Mouse (Mus musculus) embryonic facial prominence, embryonic 13.5 days (tissue): ENCODE measurements around the gene Ctsa. TPM values are rescaled to one million over a fixed set of nuclear protein-coding genes. Genes with fewer than 3 reads are reported as not detected.
A peak's percentile ranks its signal among the peaks of the same experiment; 100 is the strongest.
"Not testable (repeated sequence)": the region's sequence is repeated elsewhere in the genome, so short reads cannot be mapped to it uniquely, and the experiment has no call there.

Experiments
- ATAC-seq: fragments of 200-750 bp; cut with Nextera tagmentation; 2 replicates; pipeline ENCODE4 v1.8.0; 2017; ENCODE audit warnings: low read depth; ENCODE audit not compliant: insufficient number of reproducible peaks, insufficient read depth, low FRiP score, low TSS enrichment
- H3K27ac ChIP-seq: fragments of 300-500 bp; sonication (generic); 2 replicates; pipeline ENCODE4 v1.5.1; 2015; ENCODE audit warnings: moderate library complexity, mild to moderate bottlenecking, inconsistent platforms
- H3K27me3 ChIP-seq: fragments of 300-500 bp; sonication (generic); 2 replicates; pipeline ENCODE4 v1.6.1; 2015; ENCODE audit warnings: mild to moderate bottlenecking, inconsistent platforms
- H3K36me3 ChIP-seq: fragments of 300-500 bp; sonication (generic); 2 replicates; pipeline ENCODE4 v1.6.1; 2015; ENCODE audit warnings: mild to moderate bottlenecking, inconsistent platforms
- H3K4me1 ChIP-seq: fragments of 300-500 bp; sonication (generic); 2 replicates; pipeline ENCODE4 v1.6.1; 2015; ENCODE audit warnings: inconsistent platforms
- H3K4me2 ChIP-seq: fragments of 300-500 bp; sonication (generic); 2 replicates; pipeline ENCODE4 v1.6.1; 2015; ENCODE audit warnings: moderate library complexity, mild to moderate bottlenecking, inconsistent platforms
- H3K4me3 ChIP-seq: fragments of 300-500 bp; sonication (generic); 2 replicates; pipeline ENCODE4 v1.5.1; 2015; ENCODE audit warnings: mild to moderate bottlenecking, inconsistent platforms
- H3K9ac ChIP-seq: fragments of 300-500 bp; sonication (generic); 2 replicates; pipeline ENCODE4 v1.6.1; 2015; ENCODE audit warnings: mild to moderate bottlenecking, inconsistent platforms
- H3K9me3 ChIP-seq: fragments of 300-500 bp; sonication (generic); 2 replicates; pipeline ENCODE4 v1.6.1; 2016; ENCODE audit warnings: inconsistent platforms
- WGBS: fragments of 180-500 bp; shearing (Covaris S2); methylation state at CpG from one replicate; pipeline ENCODE4 v1.1.7; 2015; ENCODE audit warnings: mixed read lengths; 5-methylcytosine and 5-hydroxymethylcytosine counted together
- polyA plus RNA-seq: library from polyadenylated mRNA; unstranded; fragments of >200 nt; fragmentation: Nextera tagmentation; extraction: Ambion mirVana; gene quantifications from 2 replicates; pipeline ENCODE4 v1.2.1, GENCODE M21; 2015

Ctsa gene
- polyA plus RNA-seq, 1 experiment from 2014 or later, result 139 TPM

DNA sequence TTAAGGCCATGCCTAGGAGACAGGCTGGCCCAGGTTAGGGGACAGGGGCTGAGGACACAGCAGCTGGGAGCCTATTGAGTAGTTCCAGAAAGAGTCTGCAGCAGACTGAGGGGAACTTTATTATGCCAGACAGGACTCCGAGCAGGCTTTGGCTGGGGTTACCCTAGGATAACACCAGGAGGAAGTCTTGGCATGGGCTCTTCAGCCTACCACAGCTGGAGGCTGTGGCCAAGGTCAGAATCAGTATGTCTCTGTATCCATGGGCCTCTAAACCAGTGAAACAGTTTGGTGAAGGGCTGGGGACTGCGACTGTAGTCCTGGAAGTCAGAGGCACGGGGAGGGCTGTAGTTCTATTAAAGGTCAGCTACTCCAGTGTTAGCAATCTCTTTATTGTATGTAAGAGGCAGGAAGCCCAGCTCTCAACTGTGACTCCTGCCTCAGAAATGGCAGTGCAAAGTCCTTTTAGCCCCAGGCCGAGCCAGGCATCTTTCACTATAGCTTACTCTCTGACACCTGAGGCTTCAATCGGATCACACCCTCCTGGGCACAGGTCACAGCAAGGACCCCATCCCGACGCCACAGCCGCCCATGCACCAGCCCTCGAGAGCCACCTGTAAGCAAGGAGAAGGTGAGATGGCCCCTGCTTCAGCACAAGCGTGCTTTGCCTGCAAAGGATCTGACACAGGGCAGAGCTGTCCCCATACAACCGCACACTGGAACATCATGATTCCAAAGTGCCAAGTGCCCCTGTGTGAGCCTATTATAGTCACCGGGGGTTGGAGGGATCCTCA, 40.1 kb upstream of the Ctsa start:
- H3K4me3 ChIP-seq, result no peak overlapping the region
- H3K9me3 ChIP-seq, result no peaks in the 10 kb centered on the region
- no peak overlapping the region for H3K4me2 ChIP-seq
- no peak overlapping the region for H3K9ac ChIP-seq
- H3K27me3 ChIP-seq, result no peaks in the 10 kb centered on the region
- H3K36me3 ChIP-seq, result peaks cover 68% of the 10 kb centered on the region
- 90% methylated on average over 12 of the region's 12 CpGs for WGBS
- ATAC-seq, result no peak
- H3K4me1 ChIP-seq, result peaks cover 12% of the 10 kb centered on the region
- no peak overlapping the region for H3K27ac ChIP-seq

- Histone ChIP-seq H3K4me3 (no peak overlapping the region), H3K4me2 (no peak overlapping the region), H3K9ac (no peak overlapping the region), H3K27ac (no peak overlapping the region), H3K4me1 (peaks cover 8% of the 10 kb centered on the region), H3K36me3 (peaks cover 72% of the 10 kb centered on the region), H3K27me3 (no peaks in the 10 kb centered on the region), H3K9me3 (no peaks in the 10 kb centered on the region)
- no peak for ATAC-seq
- WGBS, result 79% methylated on average over 3 of the region's 3 CpGs
Observed at GRCm38 (mm10) chr2:164793236-164793635, 39.4 kb upstream of the Ctsa start.

DNA sequence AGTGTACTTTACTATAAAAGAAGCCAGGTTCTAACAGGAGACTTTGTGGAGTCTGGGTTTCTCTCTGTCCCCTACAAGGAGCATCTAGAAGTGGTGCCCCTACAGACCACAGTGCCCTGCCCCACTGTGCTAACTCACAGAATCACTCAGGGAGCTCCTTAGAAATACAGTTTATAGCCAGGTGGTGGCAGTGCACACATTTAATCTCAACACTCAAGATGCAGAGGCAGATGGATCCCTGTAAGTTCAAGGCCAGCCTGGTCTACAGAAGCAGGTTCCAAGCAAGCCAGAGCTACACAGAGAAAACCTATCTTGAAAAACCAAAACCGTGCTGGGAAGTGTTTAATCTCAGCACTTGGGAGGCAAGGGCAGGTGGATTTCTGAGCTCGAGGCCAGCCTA, 38.9 kb upstream of the Ctsa start:
- Histone ChIP-seq H3K4me3 (no peak overlapping the region), H3K9ac (no peak overlapping the region), H3K4me2 (no peak overlapping the region), H3K36me3 (peaks cover 72% of the 10 kb centered on the region), H3K4me1 (peaks cover 2% of the 10 kb centered on the region; the same call in 1 of the 2 replicates), H3K27me3 (no peaks in the 10 kb centered on the region), H3K9me3 (no peaks in the 10 kb centered on the region), H3K27ac (no peak overlapping the region)
- WGBS, result 92% methylated on average over 2 of the region's 2 CpGs
- no peak for ATAC-seq

GRCm38 (mm10) chr2:164794293-164794692, 38.4 kb upstream of the Ctsa start:
- no peak for ATAC-seq
- Histone ChIP-seq H3K4me2 (no peak overlapping the region), H3K4me3 (no peak overlapping the region), H3K36me3 (peaks cover 74% of the 10 kb centered on the region), H3K27ac (no peak overlapping the region), H3K27me3 (no peaks in the 10 kb centered on the region), H3K4me1 (no peaks in the 10 kb centered on the region), H3K9ac (no peak overlapping the region), H3K9me3 (no peaks in the 10 kb centered on the region)
- WGBS, result 35% methylated on average over 5 of the region's 5 CpGs

- Histone ChIP-seq H3K27ac (no peak overlapping the region), H3K9me3 (no peaks in the 10 kb centered on the region), H3K4me2 (no peak overlapping the region), H3K36me3 (peaks cover 84% of the 10 kb centered on the region), H3K9ac (no peak overlapping the region), H3K27me3 (no peaks in the 10 kb centered on the region), H3K4me3 (no peak overlapping the region), H3K4me1 (no peaks in the 10 kb centered on the region)
- no peak for ATAC-seq
- WGBS, result 87% methylated on average over 4 of the region's 4 CpGs
Observed at GRCm38 (mm10) chr2:164795868-164796267, 36.8 kb upstream of the Ctsa start.

GRCm38 (mm10) chr2:164798554-164798953, 34.1 kb upstream of the Ctsa start:
- not testable (repeated sequence) for H3K27ac ChIP-seq, ATAC-seq, H3K4me1 ChIP-seq, H3K27me3 ChIP-seq, H3K4me3 ChIP-seq, H3K9me3 ChIP-seq, H3K9ac ChIP-seq, H3K4me2 ChIP-seq
- peaks cover 74% of the 10 kb centered on the region for H3K36me3 ChIP-seq
- WGBS, result 81% methylated on average over 6 of the region's 6 CpGs

GRCm38 (mm10) chr2:164800252-164801004, 32.2 kb upstream of the Ctsa start:
- no peak for ATAC-seq
- 90% methylated on average over 13 of the region's 13 CpGs for WGBS
- Histone ChIP-seq H3K4me2 (no peak overlapping the region), H3K9me3 (no peaks in the 10 kb centered on the region), H3K9ac (no peak overlapping the region), H3K4me3 (no peak overlapping the region), H3K27ac (no peak overlapping the region), H3K4me1 (peaks cover 15% of the 10 kb centered on the region), H3K27me3 (no peaks in the 10 kb centered on the region), H3K36me3 (peaks cover 63% of the 10 kb centered on the region)

DNA sequence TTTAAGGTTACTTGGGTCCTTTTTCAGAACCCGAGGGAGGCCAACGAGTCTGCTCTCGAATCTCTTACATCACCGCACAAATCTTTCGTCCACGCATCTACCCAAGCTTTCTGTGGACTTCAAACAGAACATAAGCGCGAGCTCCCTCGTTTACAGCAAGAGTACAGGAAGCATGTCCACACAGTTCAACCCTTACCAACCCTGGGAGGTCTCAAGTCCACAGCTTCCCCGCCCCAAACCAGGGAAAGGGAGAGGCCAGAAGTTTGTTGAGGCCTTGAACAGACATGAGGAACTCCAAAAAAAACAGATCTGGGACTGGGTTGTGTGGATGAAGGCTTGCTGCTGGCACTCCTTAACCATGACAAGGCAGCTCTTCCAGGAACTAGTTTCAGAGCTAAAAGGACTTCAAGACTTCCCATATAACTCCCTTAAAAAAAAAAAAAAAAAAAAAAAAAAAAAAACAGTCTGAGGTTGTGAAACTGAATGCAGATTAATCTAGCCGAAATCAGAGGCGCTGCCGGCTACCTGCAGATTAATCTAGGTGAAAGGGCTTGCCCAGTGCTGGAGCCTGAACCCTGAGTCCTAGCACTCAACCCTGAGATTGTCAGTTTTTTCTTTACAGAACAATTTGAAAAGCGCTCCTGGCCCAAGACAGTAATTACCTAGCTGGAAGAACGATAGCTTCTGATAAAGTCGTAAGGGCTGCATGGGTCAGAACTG, 29.3 kb upstream of the Ctsa start:
- no peak overlapping the region for H3K27ac ChIP-seq
- no peaks in the 10 kb centered on the region for H3K27me3 ChIP-seq
- H3K4me1 ChIP-seq, result peaks cover 25% of the 10 kb centered on the region
- no peaks in the 10 kb centered on the region for H3K9me3 ChIP-seq
- peak overlapping the region; percentile 81 for H3K9ac ChIP-seq
- peaks cover 40% of the 10 kb centered on the region for H3K36me3 ChIP-seq
- ATAC-seq, result no peak
- 86% methylated on average over 16 of the region's 16 CpGs for WGBS
- peak overlapping the region; percentile 91 for H3K4me2 ChIP-seq
- peak overlapping the region; percentile 87 for H3K4me3 ChIP-seq

GRCm38 (mm10) chr2:164803921-164804313, 28.8 kb upstream of the Ctsa start:
- peak overlapping the region; percentile 81 for H3K9ac ChIP-seq
- H3K36me3 ChIP-seq, result peaks cover 40% of the 10 kb centered on the region
- H3K4me3 ChIP-seq, result peak overlapping the region; percentile 87
- no peaks in the 10 kb centered on the region for H3K27me3 ChIP-seq
- ATAC-seq, result no peak
- H3K4me2 ChIP-seq, result peak overlapping the region; percentile 91
- peaks cover 25% of the 10 kb centered on the region for H3K4me1 ChIP-seq
- peak overlapping the region; percentile 86; the same call in 1 of the 2 replicates for H3K27ac ChIP-seq
- H3K9me3 ChIP-seq, result no peaks in the 10 kb centered on the region
- WGBS, result 73% methylated on average over 1 of the region's 1 CpGs

DNA sequence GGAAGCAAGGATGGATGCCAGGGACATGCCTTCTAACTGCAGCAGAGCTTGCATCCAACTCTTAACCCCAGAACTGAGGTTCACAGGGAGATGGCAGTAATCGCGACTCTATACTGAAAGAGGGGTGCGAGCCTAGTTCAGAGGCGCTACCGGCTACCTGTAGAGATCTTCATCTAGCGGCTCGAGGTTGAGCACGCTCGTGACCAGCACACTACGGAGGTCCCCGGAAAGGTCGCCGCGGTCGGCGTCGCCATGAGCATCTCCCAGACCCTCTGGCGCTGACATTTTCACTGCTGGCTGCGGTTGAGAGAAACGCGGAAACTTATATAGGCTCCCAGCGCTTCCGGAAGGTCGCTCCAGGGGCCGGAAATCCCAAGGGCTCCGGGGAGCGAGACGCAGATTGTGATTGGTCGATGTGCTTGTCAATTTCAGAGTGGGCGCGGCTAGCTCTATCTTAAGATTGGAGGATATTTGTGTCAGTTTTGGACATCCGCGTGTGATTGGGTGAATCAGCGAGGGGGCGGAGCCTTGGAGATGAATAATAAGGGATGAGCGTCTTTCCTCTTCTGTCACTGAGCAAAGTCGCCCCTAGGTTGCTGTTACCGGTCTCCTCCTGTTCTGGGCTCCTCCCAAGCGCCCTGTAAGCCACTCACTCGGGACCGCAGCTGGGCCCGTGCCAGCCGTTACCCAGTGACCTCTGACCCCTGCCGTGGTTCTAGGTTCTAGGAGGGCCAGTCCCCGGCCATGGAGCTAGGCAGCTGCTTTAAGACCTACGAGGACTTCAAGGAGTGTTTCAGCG, 27.9 kb upstream of the Ctsa start, which contains the start of the genes Acot8 and Zswim3:
Gene Acot8, minus strand, starts transcription at position 350 of the 799 bp plus-strand sequence.
Gene Zswim3, plus strand, starts transcription at position 566 of the 799 bp plus-strand sequence.
- Histone ChIP-seq H3K27ac (peak within 1 kb of the TSS; percentile 86), H3K9me3 (no peaks in the 10 kb centered on the region), H3K4me2 (peak within 1 kb of the TSS; percentile 91), H3K27me3 (no peaks in the 10 kb centered on the region), H3K4me1 (peaks cover 25% of the 10 kb centered on the region), H3K4me3 (peak within 1 kb of the TSS; percentile 87), H3K36me3 (peaks cover 37% of the 10 kb centered on the region), H3K9ac (peak within 1 kb of the TSS; percentile 83)
- peak; percentile 92 for ATAC-seq
- under 1% methylated on average over 47 of the region's 47 CpGs for WGBS

GRCm38 (mm10) chr2:164805332-164805718, 27.3 kb upstream of the Ctsa start:
- peak overlapping the region; percentile 87 for H3K4me3 ChIP-seq
- H3K4me1 ChIP-seq, result peaks cover 25% of the 10 kb centered on the region
- ATAC-seq, result peak; percentile 57
- peak overlapping the region; percentile 68; the same call in 1 of the 2 replicates for H3K27ac ChIP-seq
- peak overlapping the region; percentile 83 for H3K9ac ChIP-seq
- H3K4me2 ChIP-seq, result peak overlapping the region; percentile 91
- H3K36me3 ChIP-seq, result peaks cover 31% of the 10 kb centered on the region
- no peaks in the 10 kb centered on the region for H3K9me3 ChIP-seq
- no peaks in the 10 kb centered on the region for H3K27me3 ChIP-seq
- WGBS, result 2% methylated on average over 21 of the region's 21 CpGs
